Mouse (Mus musculus) olfactory bulb, adult 2 months (tissue): ENCODE measurements around the gene Sez6l.

Experiments
- CTCF ChIP-seq: fragments of 200-500 bp; IDR thresholded peaks from 2 replicates; pipeline ENCODE4 v1.5.1; 2012; ENCODE audit warnings: low read depth, mild to moderate bottlenecking, low read length, moderate library complexity; ENCODE audit not compliant: insufficient read depth
- POLR2A ChIP-seq: fragments of 200-500 bp; IDR thresholded peaks from 2 replicates; pipeline ENCODE4 v1.6.1; 2012; ENCODE audit warnings: mild to moderate bottlenecking, low read depth, low read length, moderate library complexity; ENCODE audit not compliant: insufficient read depth

DNA sequence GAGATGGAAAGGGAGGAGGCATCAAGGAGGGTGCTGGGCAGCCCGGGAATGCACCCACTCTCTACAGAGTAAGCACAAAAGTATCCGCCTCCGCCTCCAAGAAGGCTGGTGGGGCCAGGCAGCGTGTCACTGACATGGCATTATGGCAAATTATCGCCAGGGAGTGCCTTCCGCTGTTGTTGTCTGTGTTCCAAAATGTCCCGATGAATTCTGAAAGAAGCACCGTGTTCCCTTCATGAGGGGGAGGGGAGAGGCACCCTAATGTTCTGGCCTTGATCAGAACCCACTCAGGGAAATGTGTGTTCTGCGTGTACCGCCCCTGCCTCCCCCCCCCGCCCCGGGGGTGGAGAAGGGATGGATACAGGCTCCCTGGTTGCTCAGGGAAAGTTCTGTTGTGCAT lies 41.1 kb downstream of the Sez6l start:
- no peak for TF ChIP-seq CTCF
- no peak for TF ChIP-seq POLR2A
